Mouse (Mus musculus) brain, adult 2 months (tissue): ENCODE results near the gene Arntl.
A peak's percentile ranks its signal among the peaks of the same experiment; 100 is the strongest.
"Not testable (repeated sequence)": the region's sequence is repeated elsewhere in the genome, so short reads cannot be mapped to it uniquely, and the experiment has no call there.

Experiments used
- DNase-seq: peaks from one replicate; pipeline ENCODE4 v3.0.0; 2011; ENCODE audit warnings: low read depth, low spot score

Gene Arntl

GRCm38 (mm10) chr7:113249134-113249825, 42.0 kb downstream of the Arntl start:
- DNase-seq: peak; percentile 94

- peak; percentile 89 for DNase-seq
Observed at GRCm38 (mm10) chr7:113250433-113250991, 43.2 kb downstream of the Arntl start.

DNA sequence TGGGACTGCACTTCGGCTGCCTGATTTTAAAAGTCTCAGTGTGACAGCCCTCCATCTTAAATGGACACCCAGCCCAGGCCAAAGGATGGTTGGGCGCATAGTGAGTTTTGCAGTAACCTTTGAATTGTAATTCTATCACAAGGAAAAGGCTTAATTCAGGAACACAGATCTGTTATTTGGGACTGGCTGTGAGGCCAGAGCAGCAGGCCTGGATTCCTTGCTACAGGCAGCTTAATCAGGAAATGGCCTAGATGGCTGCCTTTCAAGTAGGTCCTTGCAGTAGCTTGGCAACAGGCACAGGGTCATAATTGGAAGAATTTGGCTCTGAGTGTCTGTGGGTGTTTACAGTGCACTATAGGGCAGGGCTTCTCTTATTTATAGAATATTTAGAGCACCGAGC, 43.7 kb downstream of the Arntl start:
- peak; percentile 95 for DNase-seq

GRCm38 (mm10) chr7:113251554-113251953, 44.3 kb downstream of the Arntl start:
- DNase-seq: no peak

DNA sequence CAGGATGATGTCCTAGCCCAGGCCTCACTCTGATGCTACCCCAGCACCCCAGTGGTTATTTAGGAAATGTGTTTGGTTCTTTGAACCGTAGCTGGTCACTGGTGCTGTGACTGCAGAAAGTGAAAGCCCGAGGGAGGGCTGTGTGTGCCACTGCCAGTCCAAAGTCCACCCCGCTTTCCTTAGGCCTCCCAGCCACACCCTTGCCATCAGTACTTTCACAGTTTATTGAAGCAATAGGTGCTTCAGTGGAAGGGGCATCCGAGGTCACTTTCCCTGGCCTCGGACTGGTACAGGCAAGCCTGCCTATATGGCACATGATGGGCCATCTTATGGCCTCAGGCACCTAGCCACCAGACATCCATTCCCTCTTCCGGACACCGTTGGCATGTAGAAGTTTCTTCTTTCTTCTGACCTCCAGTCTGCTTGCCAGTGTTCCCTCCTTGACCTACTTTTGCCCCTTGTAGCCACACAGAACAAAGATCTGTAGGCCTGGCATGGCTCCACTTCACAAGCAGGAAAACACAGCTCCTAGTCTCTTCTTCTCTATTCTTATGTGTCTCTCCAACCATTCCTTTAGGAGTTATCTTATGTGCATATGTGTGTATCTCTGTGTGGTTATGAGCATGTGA, 46.6 kb downstream of the Arntl start:
- DNase-seq: no peak

DNA sequence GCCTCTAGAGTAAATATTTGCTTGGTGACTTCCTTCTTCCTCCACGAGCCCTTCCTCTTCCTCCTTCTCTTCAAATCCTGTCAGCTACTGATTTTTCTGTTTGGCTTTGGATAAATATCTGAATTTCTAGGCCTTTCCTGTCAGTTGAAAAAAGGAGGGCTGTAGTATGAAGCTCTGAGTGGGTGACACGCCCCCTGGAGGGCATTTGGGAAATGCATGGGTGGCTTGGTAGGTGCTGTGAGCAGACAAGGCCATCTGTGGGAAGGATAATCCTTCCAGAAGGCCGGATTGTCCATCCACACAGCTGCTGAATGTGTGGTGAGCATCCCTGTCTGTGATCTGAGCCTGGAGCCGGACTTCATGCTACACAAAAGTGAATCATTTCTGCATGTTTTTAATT, 48.8 kb downstream of the Arntl start:
- peak; percentile 75 for DNase-seq

GRCm38 (mm10) chr7:113258430-113258829, 51.2 kb downstream of the Arntl start:
- DNase-seq: no peak

DNA sequence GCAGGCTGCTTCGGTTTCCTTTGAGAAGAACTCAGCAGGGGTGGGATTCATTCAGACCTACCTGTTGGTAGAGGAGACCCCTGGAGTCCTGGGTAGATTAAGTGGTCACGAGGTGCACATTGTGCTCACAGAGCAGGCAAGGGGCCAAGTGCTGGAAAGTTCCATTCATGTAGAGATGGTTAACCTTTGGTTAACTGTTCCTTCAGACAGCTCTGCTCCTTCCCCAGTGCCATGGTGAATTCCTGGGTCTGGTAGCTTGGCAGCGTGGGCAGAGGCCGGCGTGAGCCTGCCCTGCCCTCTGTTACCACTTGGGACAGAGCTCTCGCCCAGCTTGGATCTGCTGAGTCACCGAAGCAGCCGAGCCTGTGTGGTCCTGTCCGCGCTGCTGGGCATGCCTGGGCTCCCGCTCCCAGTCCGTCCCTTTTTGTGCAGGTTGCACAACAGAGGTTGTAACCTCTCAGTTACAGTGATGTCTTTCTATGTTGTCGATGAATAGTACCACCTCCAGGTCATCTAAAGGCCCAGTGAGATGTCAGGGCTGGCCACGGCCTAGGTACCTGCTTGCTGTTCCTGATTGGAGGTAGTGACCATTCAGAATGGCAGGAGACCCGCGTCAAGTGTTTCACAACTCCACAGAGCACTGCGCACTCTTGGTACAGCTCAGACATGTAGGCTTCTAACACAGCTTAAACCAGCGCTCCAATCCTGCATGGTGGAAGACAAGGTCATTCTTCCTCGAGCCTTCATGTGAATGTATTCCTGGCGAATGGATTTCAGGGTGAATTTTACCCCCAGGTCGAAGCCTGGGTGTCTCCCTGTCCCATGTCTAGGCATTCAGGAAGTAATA, 53.3 kb downstream of the Arntl start:
- DNase-seq: peak; percentile 53

- no peak for DNase-seq
Observed at GRCm38 (mm10) chr7:113261690-113262089, 54.4 kb downstream of the Arntl start.

GRCm38 (mm10) chr7:113262510-113263467, 55.5 kb downstream of the Arntl start:
- not testable (repeated sequence) for DNase-seq

DNA sequence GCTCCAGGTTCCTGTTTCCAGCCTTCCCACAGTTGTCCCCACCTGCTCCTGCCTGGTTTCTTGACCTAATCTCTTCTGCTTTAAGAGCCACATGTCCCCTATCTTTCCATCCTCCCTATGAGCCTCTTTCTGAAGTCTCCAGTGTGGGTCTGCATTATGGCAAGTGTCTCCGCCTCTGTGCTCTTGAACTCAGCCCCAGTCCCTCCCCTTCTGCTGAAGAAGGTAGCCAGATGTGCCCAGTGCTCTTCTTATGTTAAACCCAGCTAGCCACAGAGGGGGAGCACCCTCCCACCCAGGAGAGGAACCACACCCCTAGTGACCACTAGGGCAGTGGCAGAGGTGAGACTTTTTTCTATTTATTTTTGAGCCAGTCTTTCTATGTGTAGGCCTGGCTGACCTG, 56.7 kb downstream of the Arntl start:
- DNase-seq: no peak

- DNase-seq: peak; percentile 82
Observed at GRCm38 (mm10) chr7:113268287-113268686, 61.0 kb downstream of the Arntl start.

GRCm38 (mm10) chr7:113269081-113269480, 61.8 kb downstream of the Arntl start:
- DNase-seq: no peak

- DNase-seq: peak; percentile 86
Observed at GRCm38 (mm10) chr7:113269921-113270320, 62.7 kb downstream of the Arntl start.

DNA sequence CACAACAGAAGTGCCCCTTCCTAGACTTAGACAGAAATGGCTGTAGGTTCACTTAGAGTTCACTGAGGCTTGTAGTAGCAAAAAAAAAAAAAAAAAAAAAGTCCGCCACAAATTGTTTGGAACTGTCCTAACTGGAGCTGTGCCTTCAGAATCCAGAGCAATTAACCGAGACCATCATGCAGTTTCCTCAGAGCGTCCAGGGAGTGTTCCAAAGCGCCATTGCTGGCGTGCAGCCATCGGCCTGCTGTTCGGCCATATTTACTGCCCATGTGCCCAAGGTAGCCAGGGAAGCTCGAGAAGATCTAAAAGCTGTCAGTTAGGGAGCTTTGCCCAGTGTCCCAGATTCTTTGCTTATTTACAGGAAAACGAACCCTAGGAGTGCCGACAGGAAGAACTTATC, 63.3 kb downstream of the Arntl start:
- DNase-seq: peak; percentile 97

DNA sequence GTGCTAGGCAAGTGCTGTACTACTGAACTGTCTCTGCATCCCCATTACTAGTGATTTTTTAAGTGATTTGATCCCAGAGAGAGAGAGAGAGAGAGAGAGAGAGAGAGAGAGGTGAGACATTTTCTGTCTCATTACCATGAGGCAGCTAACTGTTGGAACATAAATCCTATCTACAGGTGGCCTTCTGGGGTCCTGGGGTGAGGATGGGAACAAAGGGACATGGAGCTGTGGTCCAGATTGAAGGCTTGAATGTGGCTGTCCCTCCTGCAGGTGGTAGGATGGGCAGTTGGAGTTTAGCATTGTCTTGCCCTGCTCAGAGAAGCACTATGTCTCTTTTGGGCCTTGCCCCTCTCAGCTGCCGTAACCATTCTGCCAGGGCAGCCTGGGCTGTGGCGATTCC, 63.7 kb downstream of the Arntl start:
- DNase-seq: peak; percentile 41

- peak; percentile 34 for DNase-seq
Observed at GRCm38 (mm10) chr7:113272338-113272997, 65.2 kb downstream of the Arntl start.

DNA sequence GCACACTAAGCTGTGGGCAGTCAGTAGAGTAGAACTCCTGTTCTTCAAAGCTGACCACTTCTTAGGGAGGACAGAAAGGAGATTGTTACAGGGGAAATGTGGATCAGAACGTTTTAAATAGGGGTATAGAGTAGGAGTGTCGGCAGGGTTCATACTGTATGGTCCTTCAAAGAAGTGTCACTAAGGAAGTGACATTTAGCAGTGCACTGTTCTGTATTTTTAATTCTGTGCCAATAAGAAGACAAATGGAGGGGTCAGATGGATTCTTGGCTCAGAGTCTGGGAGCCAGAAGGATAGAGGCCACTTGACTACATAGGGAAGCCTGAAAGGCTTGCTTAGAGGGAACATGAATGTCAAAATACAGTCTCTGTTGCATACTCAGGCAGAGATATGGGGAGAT, 70.0 kb downstream of the Arntl start:
- DNase-seq: peak; percentile 41

GRCm38 (mm10) chr7:113278493-113278892, 71.2 kb downstream of the Arntl start:
- peak; percentile 50 for DNase-seq

DNA sequence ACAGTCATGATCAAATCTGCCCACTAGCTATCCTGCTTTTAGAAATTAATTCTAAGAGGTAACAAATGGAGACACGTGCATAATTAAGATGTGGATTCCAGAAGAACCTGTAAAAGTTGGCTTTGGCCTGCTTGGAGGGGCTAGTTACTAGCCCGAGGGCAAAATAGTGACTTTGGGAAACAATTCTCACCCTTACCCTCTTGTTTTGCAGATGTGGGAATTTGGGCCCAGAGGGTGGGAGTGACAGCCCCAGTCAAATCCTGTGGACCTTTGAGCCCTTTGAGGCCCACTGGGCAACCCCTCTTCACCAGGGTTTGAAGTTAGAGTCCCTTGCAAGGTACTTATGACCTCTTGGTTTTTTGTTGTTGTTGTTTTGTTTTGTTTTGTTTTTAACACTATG, 72.0 kb downstream of the Arntl start:
- no peak for DNase-seq
